Mouse (Mus musculus) layer of hippocampus, postnatal 25 days (tissue): Measurements from ENCODE around the gene Mrm1. TPM values are rescaled to one million over a fixed set of nuclear protein-coding genes. Genes with fewer than 3 reads are reported as not detected.

Experiments
- DNase-seq, 2 experiments: peaks; one replicate each; pipeline ENCODE4 v3.0.0; 2022; ENCODE audit warnings: mixed read lengths in 2 of 2, low spot score in 1 of 2; ENCODE audit errors: extremely low spot score in 1 of 2
- total RNA-seq, 2 experiments: library from RNA; stranded (reverse); gene quantifications; 2 replicates each; pipeline ENCODE4 v1.2.3; 2021

Gene Mrm1
- total RNA-seq, 2 experiments from 2014 or later: 11.4 to 12.2 TPM

GRCm38 (mm10) chr11:84817362-84817761 lies 2.0 kb downstream of the Mrm1 start:
- no peak for DNase-seq

- peak; percentile 76 to 89 for DNase-seq
Observed at GRCm38 (mm10) chr11:84813724-84814510, 5.4 kb downstream of the Mrm1 start.

DNA sequence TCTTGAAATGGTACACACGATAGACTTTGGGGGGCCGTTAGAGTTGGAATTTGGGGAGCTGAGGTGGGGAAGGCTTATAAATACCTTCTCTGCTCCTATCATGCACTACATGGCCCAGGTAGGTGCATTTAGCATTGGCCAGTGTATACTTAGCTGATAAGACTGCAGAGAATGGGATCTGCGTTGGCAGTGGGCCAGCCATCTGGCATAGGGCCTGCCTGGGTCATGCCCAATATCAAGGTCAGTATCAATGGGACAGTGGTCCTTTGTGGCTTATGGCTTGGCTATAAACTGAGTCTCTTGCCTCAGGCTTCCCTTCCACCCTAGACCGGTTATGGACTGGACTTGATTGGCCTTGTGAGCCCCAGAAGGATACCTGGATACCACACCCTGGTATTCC lies 14.9 kb downstream of the Mrm1 start:
- no peak for DNase-seq

DNA sequence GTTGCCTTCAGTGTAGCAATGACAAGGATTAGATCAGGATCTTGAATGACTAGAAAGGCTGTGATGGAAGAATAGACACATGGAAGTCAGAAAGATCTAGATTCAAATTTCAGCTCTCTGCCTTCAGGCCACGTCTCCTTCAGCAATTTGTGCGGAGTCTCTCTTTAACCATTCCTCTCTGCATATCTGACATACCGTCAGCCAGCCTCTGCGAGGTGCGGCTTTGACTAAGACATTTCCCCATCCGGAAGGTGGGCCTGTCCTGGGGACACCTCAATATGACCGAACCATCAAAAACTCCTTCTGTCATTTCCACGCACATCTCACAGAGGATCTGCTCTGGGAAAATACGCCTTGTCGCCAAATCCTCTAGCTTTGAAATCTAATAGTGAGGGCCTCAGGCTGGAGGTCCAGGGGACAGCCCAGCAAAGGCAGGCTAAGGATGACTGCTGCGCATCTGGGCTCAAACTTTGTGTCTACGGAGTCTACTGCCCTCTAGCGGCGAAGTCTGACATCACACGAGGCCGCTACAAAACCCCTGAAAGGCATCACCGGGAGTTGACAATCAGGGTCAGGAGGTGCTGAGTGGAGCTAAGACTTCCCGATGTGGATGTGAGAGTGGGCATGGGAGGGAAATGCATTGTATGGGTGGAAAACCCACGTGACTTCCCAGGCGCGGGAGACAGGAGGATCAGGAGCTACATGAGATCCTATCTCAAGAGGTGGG lies 21.5 kb downstream of the Mrm1 start:
- peak; percentile 66 to 92 for DNase-seq

DNA sequence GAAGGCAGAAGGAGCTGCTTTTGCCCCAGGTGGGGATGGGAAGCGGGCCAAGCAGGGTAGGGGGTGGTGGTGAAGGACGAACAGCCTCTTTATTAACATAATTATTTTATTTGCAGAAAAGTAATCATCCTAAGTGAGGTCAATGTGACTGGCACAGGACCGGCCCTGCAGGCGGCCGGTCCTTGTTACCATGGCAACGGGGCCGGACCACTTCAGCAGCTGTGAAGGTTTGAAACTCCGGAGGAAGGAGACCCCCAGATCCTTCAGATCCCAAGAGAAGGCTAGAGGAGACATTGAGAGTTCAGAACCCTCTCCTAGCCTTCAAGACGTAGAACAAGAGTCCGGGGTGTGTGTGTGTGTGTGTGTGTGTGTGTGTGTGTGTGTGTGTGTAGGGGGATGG lies 22.3 kb downstream of the Mrm1 start:
- DNase-seq: no peak

- DNase-seq: peak; percentile 77 to 85
Observed at GRCm38 (mm10) chr11:84794496-84795113, 24.7 kb downstream of the Mrm1 start.

DNA sequence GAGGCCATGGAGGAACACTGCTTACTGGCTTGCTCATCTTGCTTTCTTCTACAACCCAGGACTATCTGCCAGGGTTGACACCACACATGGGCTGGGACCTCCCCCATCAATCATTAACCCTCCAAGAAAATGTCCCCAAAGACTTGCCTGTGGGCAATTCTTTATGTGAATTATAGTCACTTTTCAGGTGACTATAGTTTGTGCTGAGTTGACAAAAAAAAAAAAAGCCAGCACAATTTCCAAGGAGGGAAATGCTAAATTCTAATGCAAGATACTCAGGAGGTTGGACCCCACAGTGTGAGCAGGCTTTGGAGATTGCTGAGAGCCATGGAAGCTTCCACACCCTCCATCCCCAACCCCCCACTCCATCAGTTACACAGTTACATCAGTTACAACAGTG lies 25.8 kb downstream of the Mrm1 start:
- DNase-seq: no peak

GRCm38 (mm10) chr11:84790383-84790782 lies 28.9 kb downstream of the Mrm1 start:
- DNase-seq: no peak

- DNase-seq: no peak
Observed at GRCm38 (mm10) chr11:84780143-84780870, 39.0 kb downstream of the Mrm1 start.

DNA sequence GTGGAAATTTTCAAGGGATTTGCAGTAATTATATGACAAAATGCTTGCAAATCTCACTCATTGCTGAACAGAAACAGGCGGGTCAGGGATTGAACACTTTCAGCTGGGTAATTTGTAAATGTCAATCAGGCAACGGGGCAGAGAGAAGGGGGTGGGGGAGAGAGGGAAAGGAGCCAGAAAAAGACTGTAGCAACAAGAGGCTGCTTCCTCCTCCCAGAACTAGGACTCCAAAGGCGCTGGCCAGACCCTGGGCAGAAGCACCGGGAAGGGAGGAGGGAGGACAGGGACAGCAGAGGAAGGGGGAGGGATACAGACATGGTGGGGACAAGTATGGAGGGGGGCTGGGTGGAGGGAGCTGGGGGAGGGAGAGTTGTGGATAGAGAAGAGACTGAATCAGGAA lies 43.8 kb downstream of the Mrm1 start:
- no peak for DNase-seq

GRCm38 (mm10) chr11:84774870-84775514 lies 44.3 kb downstream of the Mrm1 start:
- DNase-seq: no peak

- no peak for DNase-seq
Observed at GRCm38 (mm10) chr11:84767898-84768297, 51.4 kb downstream of the Mrm1 start.

DNA sequence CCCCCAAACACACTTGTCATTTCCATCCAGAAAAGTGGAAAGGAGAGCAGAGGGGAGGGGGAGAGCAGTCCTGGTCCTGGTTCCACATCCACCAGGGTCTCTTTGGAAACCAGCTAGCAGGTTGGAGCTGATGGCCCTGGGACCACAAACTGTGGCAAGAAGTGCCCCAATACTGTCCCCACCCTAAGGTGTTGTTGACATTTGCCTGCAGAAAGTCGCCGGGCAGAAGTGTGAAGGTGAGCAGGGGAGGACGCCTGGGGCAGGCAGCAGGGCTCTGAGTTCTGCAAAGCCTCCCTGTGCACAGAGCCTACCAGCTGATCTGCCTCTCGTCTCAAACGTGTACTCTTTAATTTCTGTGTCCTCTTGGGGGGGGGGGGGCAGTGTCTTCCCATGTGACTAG lies 54.2 kb downstream of the Mrm1 start:
- no peak for DNase-seq

DNA sequence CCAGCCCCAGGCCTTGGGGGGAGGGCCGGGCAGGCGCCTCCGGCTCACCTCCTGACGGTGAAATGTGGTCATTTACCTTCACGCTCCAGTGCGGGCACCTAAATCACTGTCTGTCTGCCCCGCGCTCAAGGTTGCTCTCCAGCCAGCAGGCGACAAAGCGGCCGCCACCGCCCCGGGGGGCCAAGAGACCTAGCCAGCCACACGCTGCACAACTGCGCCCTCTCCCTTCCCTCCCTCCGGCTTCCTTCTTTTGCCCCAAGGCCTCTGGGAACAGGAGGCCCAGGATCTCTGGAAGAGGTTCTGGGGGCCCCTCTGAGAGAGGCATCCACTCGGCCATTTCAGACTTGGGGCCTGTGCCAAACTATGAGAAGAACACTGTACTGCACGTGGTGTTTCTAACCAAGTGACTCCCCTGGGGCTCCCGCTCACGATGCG lies 54.8 kb downstream of the Mrm1 start:
- DNase-seq: no peak

DNA sequence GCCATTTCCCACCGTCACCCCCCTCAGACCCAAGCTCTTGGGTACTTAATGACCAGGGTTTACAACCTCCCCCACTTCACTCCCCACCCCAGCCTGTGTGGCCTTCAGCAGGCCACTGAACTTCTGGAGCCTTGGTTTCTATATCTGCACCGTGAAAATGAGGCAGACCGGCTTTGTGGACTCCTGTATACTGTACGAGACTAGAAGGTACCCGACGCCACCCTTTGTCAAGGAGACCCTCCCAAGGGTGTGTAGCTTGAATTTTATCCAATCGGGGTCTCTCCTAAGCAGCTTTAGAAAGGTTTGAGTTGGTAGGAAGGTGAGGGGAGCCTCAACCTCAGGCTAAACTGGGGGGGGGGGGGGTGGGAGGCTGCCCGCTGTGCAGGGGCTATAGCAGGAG lies 55.2 kb downstream of the Mrm1 start:
- no peak for DNase-seq

Other genes starting within 250 kb of the Mrm1 start
- gene Dhrs11, start 9.5 kb upstream of the Mrm1 start, total RNA-seq: 1 to 10 TPM; 4.6 to 6.6 TPM
- gene Ggnbp2, start 51.3 kb upstream of the Mrm1 start, total RNA-seq: 10 to 100 TPM; 76.5 to 90.6 TPM
- gene Myo19, start 60.6 kb upstream of the Mrm1 start, total RNA-seq: 10 to 100 TPM in 1 of 2 experiments, 1 to 10 TPM in 1; 6.8 to 10.1 TPM
- gene Pigw, start 60.8 kb upstream of the Mrm1 start, total RNA-seq: 1 to 10 TPM; 7.1 to 8.5 TPM
- gene Znhit3, start 96.9 kb upstream of the Mrm1 start, total RNA-seq: 10 to 100 TPM; 28.1 to 31.0 TPM
- 10 to 100 TPM; 72.7 to 76.4 TPM for gene Car4, start 138.3 kb upstream of the Mrm1 start, total RNA-seq